Mouse (Mus musculus): ENCODE measurements at regions not wholly inside any gene's neighbourhood (a gene's known extent, or its start where the extent isn't known, plus 50 kb on each side); places are given as distances from the start of the nearest gene placed in this dataset.

DNA sequence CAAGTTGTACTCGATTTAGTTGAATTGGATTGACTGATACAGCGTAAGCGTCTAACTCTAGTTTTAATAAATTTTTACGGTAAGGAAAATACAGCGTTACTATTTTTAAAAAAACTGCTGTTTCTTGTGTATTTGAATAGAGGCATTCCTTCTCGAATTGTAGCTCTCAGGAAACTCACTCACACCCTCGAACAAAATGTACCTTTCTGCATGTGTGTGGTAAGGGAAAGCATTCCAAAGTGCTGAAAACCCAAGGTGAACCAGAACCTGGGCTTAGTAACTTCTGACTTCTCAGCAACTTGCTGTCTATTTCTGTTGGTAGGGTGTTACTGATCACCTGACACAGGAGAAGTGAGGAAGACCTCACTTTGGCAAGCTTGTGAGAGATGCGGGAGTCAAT, 247.0 kb downstream of the Nr2f2 start:
- 88% methylated on average over 8 of the region's 8 CpGs for WGBS
- no peaks in the 10 kb centered on the region for H3K27me3 ChIP-seq (replicated peaks; ENCODE audit: control insufficient read depth, insufficient read depth, low read length)
- H3K27ac ChIP-seq (ENCODE audit: insufficient read depth, low read depth, low read length), result no peak overlapping the region
- no peak for DNase-seq
- TF ChIP-seq CTCF (conservative IDR thresholded peaks at IDR 0.05; ENCODE audit: insufficient read depth, insufficient read length, low read depth, low read length) (no peak), POLR2A (IDR thresholded peaks at IDR 0.05; ENCODE audit: low read depth, low read length) (no peak)
- H3K4me3 ChIP-seq (ENCODE audit: insufficient read depth, low read depth, low read length), result no peak overlapping the region
- no peaks in the 10 kb centered on the region for H3K36me3 ChIP-seq (ENCODE audit: control insufficient read depth, insufficient read depth, low read length)
- H3K4me1 ChIP-seq (ENCODE audit: control insufficient read depth, insufficient read depth, low read length), result 0 out of 2 replicates have a peak, but pooled peaks cover 2% of the 10 kb centered on the region

DNA sequence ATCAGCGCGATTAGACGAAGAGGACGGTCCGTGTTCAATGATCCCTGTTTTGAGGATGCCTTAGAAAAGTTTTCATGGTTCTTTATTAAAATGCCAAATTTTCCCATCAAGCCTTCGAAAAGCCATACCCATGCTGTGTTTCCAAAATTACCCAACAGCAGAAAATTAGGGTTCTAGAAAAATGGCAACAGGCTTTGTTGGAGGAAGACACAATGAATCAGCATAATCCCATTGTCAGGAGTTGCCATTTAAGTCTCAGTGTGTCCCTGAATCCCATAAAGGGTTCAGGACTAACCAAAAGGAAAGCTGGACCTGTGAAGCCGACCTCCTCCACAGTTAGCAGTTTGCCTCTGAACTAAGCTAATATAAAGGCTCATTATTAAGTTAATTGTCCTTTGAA, 247.6 kb downstream of the Nr2f2 start:
- no peak overlapping the region for H3K27ac ChIP-seq (ENCODE audit: insufficient read depth, low read depth, low read length)
- H3K36me3 ChIP-seq (ENCODE audit: control insufficient read depth, insufficient read depth, low read length), result no peaks in the 10 kb centered on the region
- 53% methylated on average over 7 of the region's 7 CpGs for WGBS
- no peaks in the 10 kb centered on the region for H3K27me3 ChIP-seq (replicated peaks; ENCODE audit: control insufficient read depth, insufficient read depth, low read length)
- TF ChIP-seq CTCF (conservative IDR thresholded peaks at IDR 0.05; ENCODE audit: insufficient read depth, insufficient read length, low read depth, low read length) (no peak), POLR2A (IDR thresholded peaks at IDR 0.05; ENCODE audit: low read depth, low read length) (no peak)
- DNase-seq, result no peak
- H3K4me1 ChIP-seq (ENCODE audit: control insufficient read depth, insufficient read depth, low read length), result 0 out of 2 replicates have a peak, but pooled peaks cover 2% of the 10 kb centered on the region
- H3K4me3 ChIP-seq (ENCODE audit: insufficient read depth, low read depth, low read length), result no peak overlapping the region

DNA sequence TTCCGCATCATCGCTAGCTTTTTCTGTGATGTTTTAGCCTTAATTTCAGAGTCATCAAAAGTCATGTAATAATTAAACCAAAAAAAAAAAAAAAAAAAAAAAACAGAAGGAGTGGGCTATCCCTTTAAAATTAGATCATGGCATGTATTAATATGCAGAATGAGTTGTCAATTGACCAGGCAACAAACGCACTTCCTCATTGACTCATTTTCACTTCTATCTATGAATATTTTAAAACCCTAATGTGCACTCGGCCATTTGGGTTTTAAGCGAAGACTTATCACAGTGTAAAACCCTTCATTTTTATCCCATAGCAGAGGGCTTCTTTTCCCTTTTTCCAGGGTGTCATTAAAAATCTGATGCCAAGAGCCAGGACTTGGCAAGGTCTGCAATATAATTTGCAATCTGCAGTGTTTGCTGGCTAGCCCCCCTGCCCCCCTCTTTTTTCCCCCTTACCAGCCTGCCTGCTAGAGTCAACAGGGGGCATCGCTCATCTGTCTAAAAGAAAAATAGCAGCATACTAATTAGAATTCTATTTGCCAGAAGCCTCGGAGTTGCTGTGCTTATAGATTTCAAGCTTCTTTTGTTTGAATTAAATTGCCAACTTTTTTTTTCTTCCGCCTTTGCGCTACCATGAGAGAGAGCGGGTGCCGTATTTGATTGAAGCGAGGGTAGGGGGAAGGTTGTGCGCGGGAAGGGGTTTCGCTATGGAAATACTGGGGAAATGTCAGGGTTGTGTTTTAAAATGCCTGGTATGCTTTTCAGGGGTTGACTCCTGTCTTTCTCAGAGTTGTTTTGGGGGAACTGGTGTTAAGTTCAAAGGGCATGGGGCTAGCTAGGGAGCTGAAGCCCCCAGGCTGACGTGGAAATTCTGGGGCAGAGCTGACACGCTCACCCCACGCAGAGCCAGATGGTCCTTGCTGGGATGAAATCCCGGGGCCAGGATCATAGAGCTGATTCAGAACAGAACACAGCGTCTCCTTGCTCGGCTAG, 248.3 kb downstream of the Nr2f2 start:
- no peak overlapping the region for H3K27ac ChIP-seq (ENCODE audit: insufficient read depth, low read depth, low read length)
- H3K27me3 ChIP-seq (replicated peaks; ENCODE audit: control insufficient read depth, insufficient read depth, low read length), result no peaks in the 10 kb centered on the region
- peak; percentile 2 for DNase-seq
- H3K4me1 ChIP-seq (ENCODE audit: control insufficient read depth, insufficient read depth, low read length), result 0 out of 2 replicates have a peak, but pooled peaks cover 2% of the 10 kb centered on the region
- H3K4me3 ChIP-seq (ENCODE audit: insufficient read depth, low read depth, low read length), result peak overlapping the region; percentile 22; the same call in 1 of the 2 replicates
- 14% methylated on average over 21 of the region's 21 CpGs for WGBS
- TF ChIP-seq CTCF (conservative IDR thresholded peaks at IDR 0.05; ENCODE audit: insufficient read depth, insufficient read length, low read depth, low read length), result no peak
- no peak for TF ChIP-seq POLR2A (IDR thresholded peaks at IDR 0.05; ENCODE audit: low read depth, low read length)
- no peaks in the 10 kb centered on the region for H3K36me3 ChIP-seq (ENCODE audit: control insufficient read depth, insufficient read depth, low read length)

DNA sequence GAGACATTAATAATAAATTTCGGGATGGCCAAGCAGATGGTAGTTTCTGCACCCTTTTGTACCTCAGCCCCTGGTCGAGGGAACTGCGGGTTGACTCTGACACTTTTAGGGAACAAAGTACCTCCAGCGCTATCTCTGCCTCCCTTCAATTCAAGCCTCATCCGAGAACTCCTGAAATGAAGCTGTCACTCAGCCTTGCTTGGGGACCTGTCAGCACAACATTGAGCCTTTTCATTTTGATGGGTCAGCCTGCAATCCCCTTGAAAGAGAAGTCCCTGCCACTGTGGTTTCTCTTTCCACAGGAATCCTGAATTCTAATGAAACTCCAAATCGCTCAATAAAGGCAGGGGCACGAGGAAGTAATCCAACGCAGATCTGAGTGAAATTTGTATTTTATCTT, 257.5 kb downstream of the Nr2f2 start:
- 63% methylated on average over 8 of the region's 8 CpGs for WGBS
- no peaks in the 10 kb centered on the region for H3K36me3 ChIP-seq (ENCODE audit: control insufficient read depth, insufficient read depth, low read length)
- no peak for DNase-seq
- H3K4me3 ChIP-seq (ENCODE audit: insufficient read depth, low read depth, low read length), result no peak overlapping the region
- no peaks in the 10 kb centered on the region for H3K4me1 ChIP-seq (ENCODE audit: control insufficient read depth, insufficient read depth, low read length)
- TF ChIP-seq POLR2A (IDR thresholded peaks at IDR 0.05; ENCODE audit: low read depth, low read length) (no peak), CTCF (conservative IDR thresholded peaks at IDR 0.05; ENCODE audit: insufficient read depth, insufficient read length, low read depth, low read length) (no peak)
- no peak overlapping the region for H3K27ac ChIP-seq (ENCODE audit: insufficient read depth, low read depth, low read length)
- no peaks in the 10 kb centered on the region for H3K27me3 ChIP-seq (replicated peaks; ENCODE audit: control insufficient read depth, insufficient read depth, low read length)

DNA sequence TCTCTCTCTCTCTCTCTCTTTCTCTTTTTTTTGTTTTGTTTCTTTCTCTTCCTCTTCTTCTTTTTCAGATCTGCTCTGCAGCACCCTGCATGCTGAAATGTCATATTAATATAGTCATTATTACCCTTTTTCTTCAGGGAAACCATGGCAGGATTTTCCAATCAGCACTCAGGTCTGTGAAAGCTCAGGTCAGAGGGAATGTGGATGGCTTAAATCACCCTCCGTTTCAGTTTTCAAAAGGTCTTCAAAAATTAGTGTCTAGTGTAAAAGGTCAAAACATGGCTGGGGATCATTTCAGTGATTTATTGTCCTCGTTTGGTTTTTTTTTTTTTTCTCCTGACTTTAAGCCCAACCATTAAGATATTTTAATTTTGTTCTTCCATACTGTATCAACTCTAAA, 261.5 kb downstream of the Nr2f2 start:
- Histone ChIP-seq H3K27me3 (replicated peaks; ENCODE audit: control insufficient read depth, insufficient read depth, low read length) (no peaks in the 10 kb centered on the region), H3K36me3 (ENCODE audit: control insufficient read depth, insufficient read depth, low read length) (no peaks in the 10 kb centered on the region), H3K27ac (ENCODE audit: insufficient read depth, low read depth, low read length) (no peak overlapping the region), H3K4me1 (ENCODE audit: control insufficient read depth, insufficient read depth, low read length) (no peaks in the 10 kb centered on the region), H3K4me3 (ENCODE audit: insufficient read depth, low read depth, low read length) (no peak overlapping the region)
- TF ChIP-seq CTCF (conservative IDR thresholded peaks at IDR 0.05; ENCODE audit: insufficient read depth, insufficient read length, low read depth, low read length), result no peak
- TF ChIP-seq POLR2A (IDR thresholded peaks at IDR 0.05; ENCODE audit: low read depth, low read length), result no peak
- DNase-seq, result no peak
- 18% methylated on average over 2 of the region's 2 CpGs for WGBS

DNA sequence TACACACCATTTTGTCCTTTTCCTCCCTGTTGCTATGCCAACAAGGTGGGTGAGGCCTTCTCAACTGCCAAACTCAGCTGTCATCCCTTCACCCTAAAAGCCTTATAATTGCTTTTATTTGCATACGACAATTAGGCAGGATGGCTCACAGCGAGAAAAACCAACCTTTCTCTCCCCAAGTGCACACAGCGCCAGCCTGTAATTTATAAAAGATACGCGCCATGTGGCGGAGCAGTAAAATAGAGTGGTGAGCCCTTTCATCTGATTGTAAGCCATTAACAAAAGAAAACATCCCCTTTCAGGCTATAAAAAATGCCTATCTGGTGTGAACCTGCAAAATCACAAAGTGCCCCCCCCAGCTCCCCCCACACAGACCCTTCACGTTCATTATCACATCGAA, 262.0 kb downstream of the Nr2f2 start:
- Histone ChIP-seq H3K4me3 (ENCODE audit: insufficient read depth, low read depth, low read length) (no peak overlapping the region), H3K36me3 (ENCODE audit: control insufficient read depth, insufficient read depth, low read length) (no peaks in the 10 kb centered on the region), H3K4me1 (ENCODE audit: control insufficient read depth, insufficient read depth, low read length) (no peaks in the 10 kb centered on the region), H3K27ac (ENCODE audit: insufficient read depth, low read depth, low read length) (no peak overlapping the region), H3K27me3 (replicated peaks; ENCODE audit: control insufficient read depth, insufficient read depth, low read length) (no peaks in the 10 kb centered on the region)
- TF ChIP-seq CTCF (conservative IDR thresholded peaks at IDR 0.05; ENCODE audit: insufficient read depth, insufficient read length, low read depth, low read length), result no peak
- no peak for TF ChIP-seq POLR2A (IDR thresholded peaks at IDR 0.05; ENCODE audit: low read depth, low read length)
- WGBS, result 42% methylated on average over 8 of the region's 8 CpGs
- no peak for DNase-seq

DNA sequence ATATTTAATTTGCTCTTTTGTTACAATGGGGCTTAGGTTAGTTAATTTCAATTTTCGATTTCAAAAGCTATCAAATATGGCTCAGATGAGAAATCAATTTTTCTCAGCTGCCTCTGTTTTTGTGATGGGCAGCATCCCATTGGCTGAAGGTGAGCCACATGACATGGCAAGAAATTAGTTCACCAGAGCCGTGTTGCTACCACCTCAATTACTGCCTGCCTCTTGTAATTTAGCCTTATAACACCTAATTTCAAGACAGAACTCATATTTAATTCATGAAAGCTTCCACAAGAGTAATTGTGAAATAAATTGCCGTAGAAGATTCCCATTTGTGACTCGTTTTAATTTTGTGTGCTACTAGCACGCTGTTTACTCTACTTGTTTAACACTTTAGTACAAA, 262.9 kb downstream of the Nr2f2 start:
- no peaks in the 10 kb centered on the region for H3K4me1 ChIP-seq (ENCODE audit: control insufficient read depth, insufficient read depth, low read length)
- H3K27me3 ChIP-seq (replicated peaks; ENCODE audit: control insufficient read depth, insufficient read depth, low read length), result no peaks in the 10 kb centered on the region
- no peaks in the 10 kb centered on the region for H3K36me3 ChIP-seq (ENCODE audit: control insufficient read depth, insufficient read depth, low read length)
- TF ChIP-seq CTCF (conservative IDR thresholded peaks at IDR 0.05; ENCODE audit: insufficient read depth, insufficient read length, low read depth, low read length) (no peak), POLR2A (IDR thresholded peaks at IDR 0.05; ENCODE audit: low read depth, low read length) (no peak)
- WGBS, result 67% methylated on average over 5 of the region's 5 CpGs
- no peak overlapping the region for H3K4me3 ChIP-seq (ENCODE audit: insufficient read depth, low read depth, low read length)
- no peak overlapping the region for H3K27ac ChIP-seq (ENCODE audit: insufficient read depth, low read depth, low read length)
- DNase-seq, result no peak
